ENCODE assay signal across 9 mouse cellular contexts in genomic region chr11:4261969-4262368, GRCm38 (mm10). TPM values are rescaled to one million over a fixed set of nuclear protein-coding genes. Genes with fewer than 3 reads are reported as not detected.
DNase-seq lines count a peak whose midpoint lies in the region; ATAC-seq and TF ChIP-seq lines count a peak whose summit lies in the region.
"Had no signal": no experiment of that assay in that cellular context is flagged by ENCODE, and none has a peak within 500 bp of the region (broad histone marks: within the 10 kb centered on the region; RNA-seq: fewer than 3 reads in every experiment).

No protein-coding gene starts in this region.

- no peak; the same call in none of the 2 replicates for TF ChIP-seq CTCF in left cerebral cortex, adult 2 months (IDR thresholded peaks at IDR 0.05)

- intact Hi-C loops in left cerebral cortex, postnatal 10 days (cut with DNase I), result loop anchor here (10.0 kb wide), 1 partner anchor 603 kb away; no protein-coding TSS in a partner anchor
- intact Hi-C loops in left cerebral cortex, adult 2 months (cut with DNase I), result loop anchor here (10.0 kb wide), 1 partner anchor 603 kb away; no protein-coding TSS in a partner anchor

- no peak overlapping the region for H3K4me3 ChIP-seq in left cerebral cortex, adult 2 months

- DNase-seq in embryo, embryonic 10.5 days (ENCODE audit: low spot score), result peak; percentile 33
- DNase-seq in embryo, embryonic 9.5 days (ENCODE audit: extremely low spot score), result no peak
- DNase-seq in left cerebral cortex, postnatal 10 days (ENCODE audit: extremely low spot score in 1 of 2, low spot score in 2 of 2), result peak; percentile 31 to 80
- no peak for DNase-seq in left cerebral cortex, adult 2 months (ENCODE audit: extremely low spot score in 1 of 2, low spot score in 2 of 2)
- DNase-seq in lung, postnatal 14 days, result peak; percentile 52
- no peak for DNase-seq in ovary, postnatal 14 days (ENCODE audit: low spot score)

- ATAC-seq in activated CD4-positive, CD25-positive, alpha-beta regulatory T cell, adult 4 months, result peak; percentile 23
- no peak for ATAC-seq in erythroblast, adult 5-6 weeks (replicated peaks; ENCODE audit: low FRiP score, poor library complexity, severe bottlenecking)

- no peak overlapping the region for H3K27ac ChIP-seq in left cerebral cortex, adult 2 months

RNA-seq across cellular contexts. Expression of gene Lif, which starts 4.6 kb away (rescaled TPM):
- total RNA-seq in left cerebral cortex, postnatal 10 days (2021), result under 1 TPM in 1 of 2 experiments, not detected in 1; 0.09 TPM
- 1 to 10 TPM in 1 of 2 experiments, under 1 TPM in 1; 0.70 to 1.2 TPM for total RNA-seq in left cerebral cortex, adult 2 months (2021)
- polyA plus RNA-seq in activated CD4-positive, CD25-positive, alpha-beta regulatory T cell, adult 4 months (2017; shearing (Covaris generic)), result 1 to 10 TPM; 2.9 to 6.6 TPM
- total RNA-seq in erythroblast, adult 5-6 weeks (2015; ENCODE audit: low replicate concordance), result not detected in 2 replicates
- not detected in 2 replicates for total RNA-seq in erythroblast, adult 5-6 weeks (2017; ENCODE audit: low replicate concordance)
- polyA plus RNA-seq: neural tube, embryonic 14.5 days had no signal

RNA-seq across cellular contexts. Expression of gene Osm, which starts 25.7 kb away (rescaled TPM):
- not detected for total RNA-seq in left cerebral cortex, postnatal 10 days (2021)
- total RNA-seq in left cerebral cortex, adult 2 months (2021), result not detected
- 10 to 100 TPM; 18.0 to 19.8 TPM for polyA plus RNA-seq in activated CD4-positive, CD25-positive, alpha-beta regulatory T cell, adult 4 months (2017; shearing (Covaris generic))
- 2.1 and 4.4 TPM in 2 replicates for total RNA-seq in erythroblast, adult 5-6 weeks (2015; ENCODE audit: low replicate concordance)
- total RNA-seq in erythroblast, adult 5-6 weeks (2017; ENCODE audit: low replicate concordance), result 2.1 and 6.4 TPM in 2 replicates

RNA-seq across cellular contexts. Expression of gene Castor1, which starts 43.9 kb away (rescaled TPM):
- total RNA-seq in left cerebral cortex, postnatal 10 days (2021), result 1 to 10 TPM; 2.1 to 5.2 TPM
- 1 to 10 TPM; 3.9 to 4.2 TPM for total RNA-seq in left cerebral cortex, adult 2 months (2021)
- polyA plus RNA-seq in activated CD4-positive, CD25-positive, alpha-beta regulatory T cell, adult 4 months (2017; shearing (Covaris generic)), result 10 to 100 TPM; 37.5 to 42.0 TPM
- not detected in 2 replicates for total RNA-seq in erythroblast, adult 5-6 weeks (2015; ENCODE audit: low replicate concordance)
- total RNA-seq in erythroblast, adult 5-6 weeks (2017; ENCODE audit: low replicate concordance), result not detected in 2 replicates

Comparison
In these comparisons a context has a peak if more than half of its experiments do, and no peak if none do; other contexts are left out.
1. DNase-seq: peak in embryo, embryonic 10.5 days (single experiment), left cerebral cortex, postnatal 10 days (2 of 2) and lung, postnatal 14 days (single experiment); none in embryo, embryonic 9.5 days (single experiment), left cerebral cortex, adult 2 months (0 of 2) and ovary, postnatal 14 days (single experiment).